ENCODE assay signal across 12 mouse cellular contexts in the genomic region with DNA sequence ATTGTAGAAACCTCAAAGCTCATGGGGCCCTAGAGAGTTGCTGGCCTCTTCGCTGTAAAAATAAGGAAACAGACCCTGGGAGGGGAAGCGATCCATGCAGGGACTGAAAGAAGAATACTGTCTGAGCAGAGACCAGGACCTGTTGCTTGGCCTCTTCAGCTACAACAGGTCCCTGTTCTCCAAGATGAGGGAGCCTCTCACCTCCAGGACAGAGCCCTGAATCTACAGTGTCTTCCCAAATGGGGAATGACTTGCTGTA.
DNase-seq lines count a peak whose midpoint lies in the region; ATAC-seq and TF ChIP-seq lines count a peak whose summit lies in the region.
"Had no signal": no experiment of that assay in that cellular context is flagged by ENCODE, and none has a peak within 500 bp of the region (broad histone marks: within the 10 kb centered on the region; RNA-seq: fewer than 3 reads in every experiment).

No protein-coding gene starts in this region.

- H3K9ac ChIP-seq in heart, embryonic 13.5 days, result no peak overlapping the region
- no peak overlapping the region for H3K9ac ChIP-seq in liver, adult 2 months (ENCODE audit: low read depth, low read length)
- no peak overlapping the region for H3K9ac ChIP-seq in embryonic facial prominence, embryonic 14.5 days (ENCODE audit: low read depth, low read length)
- H3K9ac ChIP-seq: lung, embryonic 14.5 days had no signal

- peak overlapping the region; percentile 65 for H3K27ac ChIP-seq in heart, embryonic 13.5 days (replicated peaks)
- no peak overlapping the region for H3K27ac ChIP-seq in heart, embryonic 10.5 days
- peak overlapping the region; percentile 47 for H3K27ac ChIP-seq in liver, adult 2 months (replicated peaks; ENCODE audit: insufficient read depth, low read depth, low read length)
- peak overlapping the region; percentile 55 for H3K27ac ChIP-seq in embryonic facial prominence, embryonic 14.5 days (replicated peaks; ENCODE audit: low read depth, low read length)

- ATAC-seq in heart, embryonic 13.5 days (ENCODE audit: extremely low read depth, insufficient number of reproducible peaks, low FRiP score, low TSS enrichment), result no peak
- ATAC-seq in embryonic facial prominence, embryonic 14.5 days (ENCODE audit: low read depth), result no peak
- ATAC-seq in megakaryocyte progenitor cell, adult 5-6 weeks (replicated peaks; ENCODE audit: poor library complexity), result peak; percentile 49
- ATAC-seq: activated CD4-positive, CD25-positive, alpha-beta regulatory T cell, adult 4 months had no signal

- WGBS in heart, embryonic 13.5 days, result 55% methylated on average over 2 of the region's 2 CpGs
- WGBS in heart, embryonic 10.5 days, result 65% methylated on average over 2 of the region's 2 CpGs
- 71% methylated on average over 2 of the region's 2 CpGs for WGBS in liver, adult 2 months
- whole genome bisulfite sequencing in embryonic facial prominence, embryonic 14.5 days, result 72% methylated on average over 2 of the region's 2 CpGs

- H3K27me3 ChIP-seq in heart, embryonic 13.5 days (replicated peaks), result peaks cover 86% of the 10 kb centered on the region
- peaks cover 81% of the 10 kb centered on the region for H3K27me3 ChIP-seq in heart, embryonic 10.5 days (ENCODE audit: insufficient read depth, poor library complexity, severe bottlenecking)
- no peaks in the 10 kb centered on the region for H3K27me3 ChIP-seq in liver, adult 2 months (ENCODE audit: control insufficient read depth, insufficient read depth, low read length)
- peaks cover 45% of the 10 kb centered on the region for H3K27me3 ChIP-seq in embryonic facial prominence, embryonic 14.5 days (replicated peaks; ENCODE audit: control insufficient read depth, insufficient read depth, low read length)

- TF ChIP-seq POLR2A in liver, adult 2 months (IDR thresholded peaks at IDR 0.05; ENCODE audit: extremely low read depth, insufficient read depth, low read length), result no peak

- H3K4me2 ChIP-seq in heart, embryonic 13.5 days, result no peak overlapping the region
- H3K4me2 ChIP-seq in embryonic facial prominence, embryonic 14.5 days (ENCODE audit: low read depth, low read length), result no peak overlapping the region
- H3K4me2 ChIP-seq: lung, embryonic 14.5 days; midbrain, embryonic 11.5 days had no signal

- no peak overlapping the region for H3K4me3 ChIP-seq in heart, embryonic 13.5 days
- no peak overlapping the region for H3K4me3 ChIP-seq in heart, embryonic 10.5 days
- H3K4me3 ChIP-seq in liver, adult 2 months (ENCODE audit: insufficient read depth, low read depth, low read length), result no peak overlapping the region
- H3K4me3 ChIP-seq in embryonic facial prominence, embryonic 14.5 days (ENCODE audit: low read depth, low read length), result no peak overlapping the region

- DNase-seq in heart, embryonic 10.5 days (ENCODE audit: low spot score), result no peak
- DNase-seq in liver, adult 2 months (ENCODE audit: extremely low read depth, low read depth, low spot score), result no peak
- no peak for DNase-seq in liver
- no peak for DNase-seq in embryonic facial prominence, embryonic 14.5 days (ENCODE audit: low spot score)
- DNase-seq in adrenal gland, postnatal 14 days, result no peak
- DNase-seq: cerebellum, adult 11-12 months; layer of hippocampus, postnatal 36 days had no signal

- H3K9me3 ChIP-seq in heart, embryonic 13.5 days, result no peaks in the 10 kb centered on the region
- H3K9me3 ChIP-seq in heart, embryonic 10.5 days, result no peaks in the 10 kb centered on the region
- no peaks in the 10 kb centered on the region for H3K9me3 ChIP-seq in embryonic facial prominence, embryonic 14.5 days (ENCODE audit: control insufficient read depth, low read length)

- peaks cover 3% of the 10 kb centered on the region; the same call in 1 of the 2 replicates for H3K79me2 ChIP-seq in liver, adult 2 months (ENCODE audit: control insufficient read depth, insufficient read depth, low read length)

- H3K4me1 ChIP-seq in heart, embryonic 13.5 days, result peaks cover 8% of the 10 kb centered on the region; the same call in 1 of the 2 replicates
- H3K4me1 ChIP-seq in heart, embryonic 10.5 days, result no peaks in the 10 kb centered on the region
- peaks cover 2% of the 10 kb centered on the region; the same call in 1 of the 2 replicates for H3K4me1 ChIP-seq in liver, adult 2 months (ENCODE audit: control insufficient read depth, insufficient read depth, low read length)
- peaks cover 6% of the 10 kb centered on the region; the same call in 1 of the 2 replicates for H3K4me1 ChIP-seq in embryonic facial prominence, embryonic 14.5 days (ENCODE audit: control insufficient read depth, insufficient read depth, low read length)

- TF ChIP-seq CTCF in liver, adult 2 months (IDR thresholded peaks at IDR 0.05; ENCODE audit: low read depth, low read length), result no peak

- H3K36me3 ChIP-seq in heart, embryonic 13.5 days, result no peaks in the 10 kb centered on the region
- H3K36me3 ChIP-seq in heart, embryonic 10.5 days, result no peaks in the 10 kb centered on the region
- H3K36me3 ChIP-seq in liver, adult 2 months (ENCODE audit: control insufficient read depth, insufficient read depth, low read length), result no peaks in the 10 kb centered on the region
- H3K36me3 ChIP-seq in embryonic facial prominence, embryonic 14.5 days (ENCODE audit: control insufficient read depth, insufficient read depth, low read length), result no peaks in the 10 kb centered on the region
